Mouse (Mus musculus): ENCODE measurements around the gene Atp8a1.

DNA sequence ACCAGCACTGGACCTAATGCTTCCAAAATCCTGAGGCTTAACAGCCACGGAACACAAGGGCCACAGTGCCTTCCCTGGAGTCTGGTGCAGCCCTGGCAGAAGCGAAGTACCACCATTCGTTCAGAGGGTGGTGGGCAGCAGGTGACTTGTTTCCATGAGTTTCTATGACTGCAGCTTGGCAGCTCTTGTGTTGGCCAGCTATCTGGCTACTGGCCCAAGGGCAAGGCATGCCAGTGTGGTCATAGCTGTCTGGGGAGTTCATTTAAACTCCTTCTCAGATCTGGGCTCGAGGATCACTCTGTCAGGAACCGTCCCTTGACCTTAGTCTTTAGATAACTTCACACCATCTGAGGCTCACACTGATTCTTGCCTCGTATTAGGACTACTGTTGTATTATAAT lies 89.1 kb downstream of the Atp8a1 start:
- TF ChIP-seq CTCF (IDR thresholded peaks at IDR 0.05) (no peak), EP300 (IDR thresholded peaks at IDR 0.05) (no peak)

Data from lung, postnatal 0 days (tissue).